Mouse (Mus musculus): Measurements from ENCODE around the gene Klf6. TPM values are rescaled to one million over a fixed set of nuclear protein-coding genes. Genes with fewer than 3 reads are reported as not detected.

Gene Klf6
- polyA plus RNA-seq, 1 experiment from 2014 or later, result 50.3 TPM

DNA sequence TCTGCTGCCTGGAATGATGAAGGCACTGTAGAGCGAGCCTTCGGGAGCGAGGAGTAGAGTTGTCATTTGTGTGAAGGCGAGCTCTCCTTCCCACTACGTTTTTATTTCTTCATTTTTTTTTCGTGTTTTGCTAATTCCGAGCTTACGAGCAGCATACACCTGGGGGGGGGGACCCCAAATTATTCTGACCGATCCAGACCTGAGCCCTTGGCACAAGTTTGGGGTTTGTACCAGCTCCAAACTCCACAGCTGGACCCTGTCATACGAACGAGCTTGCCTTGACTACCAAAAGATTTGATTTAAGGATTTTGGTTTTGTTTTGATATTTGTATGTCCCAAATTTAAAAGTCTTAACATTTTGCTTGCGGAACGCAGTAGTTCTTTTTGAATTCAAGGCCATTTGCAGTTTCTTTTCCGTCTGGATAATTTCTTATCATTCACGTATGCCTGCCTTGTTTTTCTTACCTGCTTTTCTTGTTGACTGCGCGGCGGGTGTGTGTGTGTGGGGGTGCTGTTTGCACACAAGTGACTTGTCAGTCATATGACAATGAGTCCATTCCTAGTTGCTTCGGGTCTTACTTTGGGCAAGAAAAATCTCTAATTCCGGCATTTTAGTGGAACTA, 832 bp downstream of the Klf6 start:
- H3K4me2 ChIP-seq (ENCODE audit: low read length), result peak overlapping the region; percentile 68
- peaks cover 20% of the 10 kb centered on the region for H3K36me3 ChIP-seq (ENCODE audit: insufficient read depth, low read length)
- peak overlapping the region; percentile 90 for H3K4me3 ChIP-seq (replicated peaks; ENCODE audit: low read depth, low read length)
- ATAC-seq (replicated peaks; ENCODE audit: low FRiP score, low read depth), result no peak
- peak overlapping the region; percentile 97 for H3K27ac ChIP-seq
- 0 out of 2 replicates have a peak, but pooled peaks cover 4% of the 10 kb centered on the region for H3K4me1 ChIP-seq (replicated peaks; ENCODE audit: insufficient read depth, low read length)
- H3K27me3 ChIP-seq (ENCODE audit: insufficient read depth, low read length), result no peaks in the 10 kb centered on the region
- under 1% methylated on average over 20 of the region's 20 CpGs for WGBS
- TF ChIP-seq CTCF (IDR thresholded peaks at IDR 0.05; ENCODE audit: low read depth), result no peak
- H3K9ac ChIP-seq (ENCODE audit: low read depth, low read length), result peak overlapping the region; percentile 87
- H3K9me3 ChIP-seq (replicated peaks; ENCODE audit: low read length), result no peaks in the 10 kb centered on the region
- DNase-seq (ENCODE audit: low spot score), result peak; percentile 60

DNA sequence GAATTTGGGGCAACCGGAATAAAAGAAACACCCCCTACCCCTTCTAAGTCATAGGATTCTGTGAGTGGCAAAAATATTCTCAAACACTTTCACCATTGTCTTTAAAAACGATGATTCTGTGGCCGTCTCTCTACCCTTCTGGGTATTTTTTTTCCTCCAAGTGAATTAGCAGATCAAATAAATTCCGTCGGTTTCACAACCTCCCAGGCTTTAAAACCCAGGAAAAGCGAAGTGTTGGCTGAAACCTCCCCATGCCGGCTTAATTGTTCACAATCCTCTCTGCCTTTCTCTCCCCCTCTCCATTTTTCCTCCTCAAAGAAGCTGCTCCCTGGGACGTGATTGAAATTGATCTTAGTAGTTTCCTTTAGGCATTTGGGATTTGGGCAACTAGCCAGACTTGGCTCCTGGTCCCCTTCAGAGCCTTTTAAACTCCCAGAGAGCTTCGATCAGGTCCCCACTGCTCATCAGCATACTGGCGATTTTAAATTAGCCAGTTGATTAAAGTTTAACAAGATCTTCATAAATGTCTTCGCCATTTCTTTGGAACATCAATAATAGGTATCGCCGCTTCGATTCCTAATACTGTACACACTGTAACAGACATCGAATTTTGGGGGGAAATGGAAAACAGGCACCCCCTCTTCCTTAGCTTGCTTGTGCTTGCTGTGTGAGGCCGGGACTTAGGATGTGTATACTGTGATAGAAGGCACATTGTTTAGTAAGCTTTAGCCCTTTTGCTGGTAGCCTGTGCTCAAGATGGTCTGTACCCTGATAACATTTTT, 1.5 kb downstream of the Klf6 start:
- peak overlapping the region; percentile 97 for H3K27ac ChIP-seq
- peaks cover 25% of the 10 kb centered on the region for H3K36me3 ChIP-seq (ENCODE audit: insufficient read depth, low read length)
- WGBS, result 2% methylated on average over 16 of the region's 16 CpGs
- H3K27me3 ChIP-seq (ENCODE audit: insufficient read depth, low read length), result no peaks in the 10 kb centered on the region
- H3K9ac ChIP-seq (ENCODE audit: low read depth, low read length), result peak overlapping the region; percentile 87
- no peak for ATAC-seq (replicated peaks; ENCODE audit: low FRiP score, low read depth)
- TF ChIP-seq CTCF (IDR thresholded peaks at IDR 0.05; ENCODE audit: low read depth), result no peak
- H3K4me1 ChIP-seq (replicated peaks; ENCODE audit: insufficient read depth, low read length), result 0 out of 2 replicates have a peak, but pooled peaks cover 4% of the 10 kb centered on the region
- peak overlapping the region; percentile 68 for H3K4me2 ChIP-seq (ENCODE audit: low read length)
- peak; percentile 59 for DNase-seq (ENCODE audit: low spot score)
- no peaks in the 10 kb centered on the region for H3K9me3 ChIP-seq (replicated peaks; ENCODE audit: low read length)
- H3K4me3 ChIP-seq (replicated peaks; ENCODE audit: low read depth, low read length), result peak overlapping the region; percentile 90

DNA sequence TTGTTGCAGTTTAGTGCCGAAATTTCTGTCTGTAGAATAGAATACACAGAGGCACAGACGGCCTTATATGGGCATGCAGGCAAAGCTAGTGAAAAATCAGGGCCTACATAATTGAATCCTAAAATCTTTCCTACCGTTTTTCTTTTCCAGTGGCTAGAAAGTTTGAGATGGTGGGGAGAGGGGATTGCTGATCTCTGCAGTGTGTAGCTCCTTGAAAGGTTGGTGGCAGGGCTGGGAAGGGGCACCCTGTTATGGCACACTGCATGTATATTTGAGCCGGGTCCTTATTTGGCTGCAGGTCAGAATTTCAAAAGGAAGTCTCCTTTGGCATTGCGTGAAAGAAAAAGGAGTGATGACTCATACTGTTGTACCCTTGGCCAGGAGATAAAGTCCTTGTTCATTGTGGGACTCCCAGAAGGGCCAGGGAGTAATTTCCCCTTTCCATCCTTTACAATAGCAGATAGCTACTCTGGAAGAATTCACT, 2.2 kb downstream of the Klf6 start:
- H3K4me2 ChIP-seq (ENCODE audit: low read length), result peak overlapping the region; percentile 68
- H3K9me3 ChIP-seq (replicated peaks; ENCODE audit: low read length), result no peaks in the 10 kb centered on the region
- 7% methylated on average over 5 of the region's 5 CpGs for whole genome bisulfite sequencing
- TF ChIP-seq CTCF (IDR thresholded peaks at IDR 0.05; ENCODE audit: low read depth), result no peak
- peak overlapping the region; percentile 97 for H3K27ac ChIP-seq
- ATAC-seq (replicated peaks; ENCODE audit: low FRiP score, low read depth), result no peak
- DNase-seq (ENCODE audit: low spot score), result peak; percentile 68
- peak overlapping the region; percentile 87 for H3K9ac ChIP-seq (ENCODE audit: low read depth, low read length)
- peaks cover 26% of the 10 kb centered on the region for H3K36me3 ChIP-seq (ENCODE audit: insufficient read depth, low read length)
- H3K4me1 ChIP-seq (replicated peaks; ENCODE audit: insufficient read depth, low read length), result 0 out of 2 replicates have a peak, but pooled peaks cover 4% of the 10 kb centered on the region
- H3K27me3 ChIP-seq (ENCODE audit: insufficient read depth, low read length), result no peaks in the 10 kb centered on the region
- H3K4me3 ChIP-seq (replicated peaks; ENCODE audit: low read depth, low read length), result peak overlapping the region; percentile 90

DNA sequence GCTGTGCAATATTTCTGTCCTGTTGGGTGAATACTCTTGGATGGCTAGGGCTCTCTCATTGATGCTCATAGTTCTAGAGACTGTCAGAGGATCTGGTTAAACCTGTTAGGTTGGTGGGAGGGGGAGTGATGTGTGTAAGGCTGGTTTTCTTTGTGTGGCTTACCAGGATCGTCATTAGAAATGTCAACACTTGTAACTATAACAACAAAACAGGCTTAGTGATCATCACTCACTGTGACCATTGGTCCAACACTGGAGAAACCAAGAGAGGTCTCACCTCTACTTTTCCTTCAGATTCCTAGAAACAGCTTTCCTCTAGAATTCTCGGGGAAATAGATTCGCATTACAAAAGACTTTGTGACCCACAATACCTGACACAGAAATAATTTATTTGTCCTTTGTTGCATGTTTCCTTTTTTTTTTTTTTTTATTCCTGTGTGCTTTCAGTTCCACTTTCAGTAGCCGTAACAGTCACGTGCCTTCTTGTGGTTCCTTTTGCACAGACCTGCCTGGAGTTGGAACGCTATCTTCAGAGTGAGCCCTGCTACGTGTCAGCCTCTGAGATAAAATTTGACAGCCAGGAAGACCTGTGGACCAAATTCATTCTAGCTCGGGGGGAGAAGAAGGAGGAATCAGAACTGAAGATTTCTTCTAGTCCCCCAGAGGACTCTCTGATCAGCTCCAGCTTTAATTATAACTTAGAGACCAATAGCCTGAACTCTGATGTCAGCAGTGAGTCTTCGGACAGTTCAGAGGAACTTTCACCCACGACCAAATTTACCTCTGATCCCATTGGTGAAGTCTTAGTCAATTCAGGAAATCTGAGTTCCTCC, 3.2 kb downstream of the Klf6 start:
- H3K4me1 ChIP-seq (replicated peaks; ENCODE audit: insufficient read depth, low read length), result 0 out of 2 replicates have a peak, but pooled peaks cover 4% of the 10 kb centered on the region
- peak; percentile 54 for DNase-seq (ENCODE audit: low spot score)
- no peak overlapping the region for H3K27ac ChIP-seq
- H3K4me3 ChIP-seq (replicated peaks; ENCODE audit: low read depth, low read length), result peak overlapping the region; percentile 23
- TF ChIP-seq CTCF (IDR thresholded peaks at IDR 0.05; ENCODE audit: low read depth), result no peak
- peaks cover 30% of the 10 kb centered on the region for H3K36me3 ChIP-seq (ENCODE audit: insufficient read depth, low read length)
- no peaks in the 10 kb centered on the region for H3K27me3 ChIP-seq (ENCODE audit: insufficient read depth, low read length)
- H3K9ac ChIP-seq (ENCODE audit: low read depth, low read length), result 0 out of 2 replicates have a peak overlapping the region, but pooled peaks have one; percentile 35
- H3K9me3 ChIP-seq (replicated peaks; ENCODE audit: low read length), result no peaks in the 10 kb centered on the region
- no peak for ATAC-seq (replicated peaks; ENCODE audit: low FRiP score, low read depth)
- peak overlapping the region; percentile 66 for H3K4me2 ChIP-seq (ENCODE audit: low read length)
- 58% methylated on average over 10 of the region's 10 CpGs for WGBS

- DNase-seq (ENCODE audit: low spot score) (no peak), ATAC-seq (replicated peaks; ENCODE audit: low FRiP score, low read depth) (no peak)
- Histone ChIP-seq H3K4me3 (replicated peaks; ENCODE audit: low read depth, low read length) (no peak overlapping the region), H3K27me3 (ENCODE audit: insufficient read depth, low read length) (no peaks in the 10 kb centered on the region), H3K4me1 (replicated peaks; ENCODE audit: insufficient read depth, low read length) (0 out of 2 replicates have a peak, but pooled peaks cover 4% of the 10 kb centered on the region), H3K36me3 (ENCODE audit: insufficient read depth, low read length) (peaks cover 30% of the 10 kb centered on the region), H3K9ac (ENCODE audit: low read depth, low read length) (no peak overlapping the region), H3K9me3 (replicated peaks; ENCODE audit: low read length) (no peaks in the 10 kb centered on the region), H3K4me2 (ENCODE audit: low read length) (peak overlapping the region; percentile 66), H3K27ac (no peak overlapping the region)
- TF ChIP-seq CTCF (IDR thresholded peaks at IDR 0.05; ENCODE audit: low read depth), result no peak
- WGBS, result 94% methylated on average over 9 of the region's 9 CpGs
Observed at GRCm38 (mm10) chr13:5865098-5865415, 3.8 kb downstream of the Klf6 start.

GRCm38 (mm10) chr13:5866091-5866490, 4.8 kb downstream of the Klf6 start:
- Histone ChIP-seq H3K4me2 (ENCODE audit: low read length) (no peak overlapping the region), H3K27me3 (ENCODE audit: insufficient read depth, low read length) (no peaks in the 10 kb centered on the region), H3K4me3 (replicated peaks; ENCODE audit: low read depth, low read length) (no peak overlapping the region), H3K27ac (no peak overlapping the region), H3K36me3 (ENCODE audit: insufficient read depth, low read length) (peaks cover 30% of the 10 kb centered on the region), H3K9me3 (replicated peaks; ENCODE audit: low read length) (no peaks in the 10 kb centered on the region), H3K4me1 (replicated peaks; ENCODE audit: insufficient read depth, low read length) (no peaks in the 10 kb centered on the region), H3K9ac (ENCODE audit: low read depth, low read length) (no peak overlapping the region)
- no peak for TF ChIP-seq CTCF (IDR thresholded peaks at IDR 0.05; ENCODE audit: low read depth)
- ATAC-seq (replicated peaks; ENCODE audit: low FRiP score, low read depth) (no peak), DNase-seq (ENCODE audit: low spot score) (no peak)
- 75% methylated on average over 6 of the region's 6 CpGs for WGBS

Data from kidney, postnatal 0 days (tissue).